Mouse (Mus musculus) left cerebral cortex, postnatal 36 days (tissue): Measurements from ENCODE around the gene Gm20825. TPM values are rescaled to one million over a fixed set of nuclear protein-coding genes. Genes with fewer than 3 reads are reported as not detected.
"Not testable (repeated sequence)": the region's sequence is repeated elsewhere in the genome, so short reads cannot be mapped to it uniquely, and the experiment has no call there.

Source experiments
- DNase-seq, 2 experiments: peaks; one replicate each; pipeline ENCODE4 v3.0.0; 2021 to 2022; ENCODE audit warnings: low spot score in 2 of 2, mixed read lengths in 1 of 2
- intact Hi-C: fragments of 180-260 bp; cut with DNase I; formaldehyde crosslinking; loops from one replicate; pipeline ENCODE4 v1.15.1; 2025
- total RNA-seq, 2 experiments: library from RNA; stranded (reverse); gene quantifications; 2 replicates each; pipeline ENCODE4 v1.2.3; 2021

The Gm20825 gene
- total RNA-seq, result not detected

DNA sequence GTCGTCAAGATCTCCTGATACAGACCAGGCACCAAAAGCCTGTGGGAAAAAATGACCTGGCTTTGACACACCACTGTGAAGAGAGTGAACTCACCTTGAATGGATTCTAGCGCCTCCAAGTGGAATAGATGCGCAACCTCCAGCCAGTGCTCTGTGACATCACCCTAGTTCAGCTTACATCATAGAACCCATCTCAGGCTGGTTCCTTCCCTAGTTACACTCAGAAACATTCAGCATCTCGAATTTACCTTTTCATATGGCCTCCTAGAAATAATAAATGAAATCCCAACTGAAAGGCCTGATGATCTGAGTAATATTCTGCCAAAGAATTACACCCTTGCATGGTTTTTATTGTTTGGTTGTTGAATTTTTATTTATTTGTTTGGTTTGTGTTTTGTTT, at the start of gene Gm20825:
Gene Gm20825, minus strand, starts transcription at position 101 of the 400 bp plus-strand sequence.
- intact Hi-C loops, DNase-seq: not testable (repeated sequence)

Other genes starting within 250 kb of the Gm20825 start
- gene Gm29049, start 74.3 kb downstream of the Gm20825 start, total RNA-seq, result not detected
- not detected for gene Gm20824, start 186.4 kb upstream of the Gm20825 start, total RNA-seq